Mouse (Mus musculus) neural tube, embryonic 15.5 days (tissue): Measurements from ENCODE around the gene Bace2. TPM values are rescaled to one million over a fixed set of nuclear protein-coding genes. Genes with fewer than 3 reads are reported as not detected.

Source experiments
- ATAC-seq: fragments of 200-750 bp; cut with Nextera tagmentation; 2 replicates; pipeline ENCODE4 v1.8.0; 2017; ENCODE audit warnings: mild to moderate bottlenecking, moderate TSS enrichment, moderate library complexity; ENCODE audit not compliant: low FRiP score
- H3K27ac ChIP-seq: fragments of 300-500 bp; sonication (generic); replicated peaks from 2 replicates; pipeline ENCODE4 v1.5.1; 2015; ENCODE audit warnings: mild to moderate bottlenecking, inconsistent platforms
- H3K27me3 ChIP-seq: fragments of 300-500 bp; sonication (generic); replicated peaks from 2 replicates; pipeline ENCODE4 v1.6.1; 2015; ENCODE audit warnings: inconsistent platforms
- H3K36me3 ChIP-seq: fragments of 300-500 bp; sonication (generic); 2 replicates; pipeline ENCODE4 v1.6.1; 2015; ENCODE audit warnings: inconsistent platforms
- H3K4me1 ChIP-seq: fragments of 300-500 bp; sonication (generic); 2 replicates; pipeline ENCODE4 v1.6.1; 2015; ENCODE audit warnings: inconsistent platforms
- H3K4me2 ChIP-seq: fragments of 300-500 bp; sonication (generic); 2 replicates; pipeline ENCODE4 v1.6.1; 2015; ENCODE audit warnings: inconsistent platforms, mild to moderate bottlenecking, moderate library complexity
- H3K4me3 ChIP-seq: fragments of 300-500 bp; sonication (generic); replicated peaks from 2 replicates; pipeline ENCODE4 v1.5.1; 2015; ENCODE audit warnings: mild to moderate bottlenecking, inconsistent platforms
- H3K9ac ChIP-seq: fragments of 300-500 bp; sonication (generic); replicated peaks from 2 replicates; pipeline ENCODE4 v1.6.1; 2015; ENCODE audit warnings: mild to moderate bottlenecking, inconsistent platforms
- H3K9me3 ChIP-seq: fragments of 300-500 bp; sonication (generic); replicated peaks from 2 replicates; pipeline ENCODE4 v1.6.1; 2016; ENCODE audit warnings: inconsistent platforms
- WGBS: fragments of 180-500 bp; shearing (Covaris S2); methylation state at CpG from one replicate; pipeline ENCODE4 v1.1.7; 2015; ENCODE audit warnings: mixed read lengths; 5-methylcytosine and 5-hydroxymethylcytosine counted together
- polyA plus RNA-seq: library from polyadenylated mRNA; unstranded; fragments of >200 nt; fragmentation: Nextera tagmentation; extraction: Ambion mirVana; gene quantifications from 2 replicates; pipeline ENCODE4 v1.2.1, GENCODE M21; 2015

The Bace2 gene
- polyA plus RNA-seq, 1 experiment from 2014 or later = 7.6 TPM

DNA sequence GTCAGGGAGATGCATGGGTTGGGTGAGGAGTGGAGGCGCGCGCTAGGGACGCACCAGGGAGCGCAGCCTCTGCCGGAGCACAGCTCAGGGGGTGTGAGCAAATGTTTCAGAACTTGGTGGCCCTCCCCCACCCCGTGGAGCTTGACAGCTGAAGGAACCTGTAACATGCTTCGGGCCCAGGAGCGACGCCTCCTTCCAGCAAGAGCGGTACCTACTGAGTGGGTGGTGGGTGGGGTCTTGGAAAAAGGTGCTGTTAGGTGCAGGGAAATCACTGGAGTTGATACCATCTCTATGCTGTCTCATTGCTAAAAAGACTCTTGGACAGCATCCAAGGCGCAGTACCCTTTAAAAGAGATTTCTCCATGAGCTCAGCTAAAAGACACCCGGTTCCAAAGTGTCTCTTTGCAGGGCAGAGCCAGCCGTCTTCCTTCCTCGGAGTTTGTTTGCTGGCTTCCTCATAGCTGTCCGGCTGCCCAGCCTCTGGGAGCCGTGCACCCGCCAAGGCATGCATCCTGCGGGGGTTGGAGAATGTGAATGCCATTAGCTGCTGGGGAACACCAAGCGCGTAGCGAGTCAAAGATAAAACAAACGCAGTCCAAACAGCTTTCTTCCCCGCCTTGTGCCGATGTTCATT is 763 bp downstream of the Bace2 start:
- Histone ChIP-seq H3K9me3 (no peaks in the 10 kb centered on the region), H3K36me3 (no peaks in the 10 kb centered on the region), H3K27me3 (peaks cover 39% of the 10 kb centered on the region), H3K4me2 (peak overlapping the region; percentile 98), H3K27ac (no peak overlapping the region), H3K4me1 (peaks cover 23% of the 10 kb centered on the region), H3K4me3 (peak overlapping the region; percentile 48), H3K9ac (peak overlapping the region; percentile 39; the same call in 1 of the 2 replicates)
- under 1% methylated on average over 25 of the region's 25 CpGs for WGBS
- ATAC-seq = peak; percentile 66; the same call in 1 of the 2 replicates

DNA sequence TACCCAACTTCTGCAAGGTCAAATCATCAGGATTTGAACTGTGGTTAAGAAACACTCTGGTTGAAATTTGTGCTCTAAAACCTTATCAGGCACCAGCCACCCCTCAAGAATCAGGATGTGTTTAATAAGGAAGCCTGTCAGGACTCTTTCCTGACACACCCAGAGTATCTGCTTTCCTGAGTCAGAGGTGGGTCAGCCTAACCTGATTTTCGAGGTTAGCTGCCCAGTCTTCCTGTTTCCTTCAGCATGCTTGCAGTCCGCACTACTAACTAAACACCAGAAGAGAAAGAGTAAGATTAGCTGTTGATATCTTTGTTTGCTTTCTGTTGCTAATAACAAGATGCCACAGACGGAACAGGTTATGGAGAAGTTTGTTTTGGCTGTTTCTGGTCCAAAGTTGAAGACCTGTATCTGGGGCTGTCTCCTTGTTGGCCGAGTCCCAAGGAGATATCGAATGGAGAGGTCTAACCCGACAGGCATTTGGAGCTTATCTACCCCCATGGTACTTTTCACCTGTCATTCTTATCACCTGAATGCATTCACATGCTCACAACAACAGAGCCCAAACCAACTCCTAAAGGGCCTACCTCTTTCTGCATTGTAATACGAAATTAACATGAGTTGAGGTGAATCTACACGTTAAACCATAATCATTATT is 5.8 kb downstream of the Bace2 start:
- no peak overlapping the region for H3K4me3 ChIP-seq
- ATAC-seq = no peak
- 86% methylated on average over 8 of the region's 8 CpGs for WGBS

DNA sequence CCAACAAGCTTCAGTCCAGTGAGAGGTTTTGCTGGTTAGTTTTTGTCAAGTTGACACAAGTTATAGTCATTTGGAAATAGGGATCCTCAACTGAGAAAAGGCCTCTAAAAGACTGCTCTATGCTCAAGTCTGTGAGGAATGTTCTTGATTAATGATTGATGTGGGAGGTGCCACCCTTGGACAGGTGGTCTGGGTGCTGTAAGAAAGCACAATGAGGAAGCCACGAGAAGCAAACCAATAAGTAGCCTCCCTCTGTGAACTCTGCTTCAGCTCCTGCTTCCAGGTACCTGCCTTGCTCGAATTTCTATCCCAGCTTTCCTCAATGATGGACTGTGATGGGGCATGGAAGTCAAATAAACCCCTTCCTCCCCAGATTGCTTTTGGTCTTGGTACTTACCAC is 9.6 kb downstream of the Bace2 start:
- peaks cover 2% of the 10 kb centered on the region; the same call in 1 of the 2 replicates for H3K27me3 ChIP-seq
- H3K4me2 ChIP-seq = no peak overlapping the region
- H3K27ac ChIP-seq = no peak overlapping the region
- H3K4me1 ChIP-seq = no peaks in the 10 kb centered on the region
- H3K9ac ChIP-seq = no peak overlapping the region
- no peaks in the 10 kb centered on the region for H3K9me3 ChIP-seq
- H3K36me3 ChIP-seq = no peaks in the 10 kb centered on the region
- no peak for ATAC-seq
- 68% methylated on average over 2 of the region's 2 CpGs for WGBS
- H3K4me3 ChIP-seq = no peak overlapping the region

More for the DNA sequence above, 5.8 kb downstream of the Bace2 start:
- Histone ChIP-seq H3K9ac (no peak overlapping the region), H3K4me2 (no peak overlapping the region), H3K36me3 (no peaks in the 10 kb centered on the region), H3K27me3 (peaks cover 24% of the 10 kb centered on the region), H3K4me1 (peaks cover 8% of the 10 kb centered on the region), H3K9me3 (no peaks in the 10 kb centered on the region), H3K27ac (no peak overlapping the region)

DNA sequence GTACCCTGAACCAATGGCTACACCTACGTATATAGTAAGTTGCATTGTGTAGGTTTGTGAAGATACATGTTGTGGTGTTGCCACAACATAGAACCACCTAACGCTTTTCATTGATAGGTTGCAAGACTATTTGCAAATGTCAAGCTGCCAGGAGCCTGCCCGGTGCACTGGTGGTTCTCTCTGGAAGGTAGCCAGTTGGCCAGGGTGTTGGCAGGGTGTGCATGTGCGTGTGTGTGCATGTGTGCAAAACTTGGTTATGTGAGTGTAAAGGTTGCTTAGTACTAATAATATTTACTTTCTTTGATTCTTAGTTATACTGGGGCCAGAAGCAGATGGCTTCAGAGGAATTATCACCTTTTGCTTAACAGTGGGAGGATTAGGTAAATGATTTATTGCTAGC is 13.7 kb downstream of the Bace2 start:
- no peaks in the 10 kb centered on the region for H3K9me3 ChIP-seq
- 83% methylated on average over 4 of the region's 4 CpGs for WGBS
- H3K4me1 ChIP-seq = no peaks in the 10 kb centered on the region
- H3K36me3 ChIP-seq = no peaks in the 10 kb centered on the region
- ATAC-seq = no peak
- no peak overlapping the region for H3K9ac ChIP-seq
- H3K4me3 ChIP-seq = no peak overlapping the region
- H3K27ac ChIP-seq = no peak overlapping the region
- H3K4me2 ChIP-seq = no peak overlapping the region
- peaks cover 7% of the 10 kb centered on the region; the same call in 1 of the 2 replicates for H3K27me3 ChIP-seq

DNA sequence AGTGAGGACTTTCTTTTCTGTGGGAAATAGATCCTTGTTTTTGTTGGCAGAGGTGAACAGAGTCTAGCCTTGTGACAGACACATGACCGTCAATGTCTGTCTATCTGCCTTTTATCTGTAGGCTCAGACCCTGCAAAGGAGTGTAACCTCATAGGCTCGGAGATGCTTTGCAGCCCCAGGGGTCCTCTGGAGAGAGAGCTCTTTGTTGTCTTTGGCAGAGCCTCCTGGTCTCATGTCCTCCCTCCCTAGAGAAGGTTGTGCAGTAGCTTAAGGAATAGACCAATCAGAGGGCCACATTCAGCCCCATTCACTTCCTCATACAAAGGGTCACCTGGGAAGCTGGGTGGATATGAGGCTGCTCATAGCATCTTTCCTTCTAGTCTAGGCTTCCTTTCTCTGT is 31.4 kb downstream of the Bace2 start:
- ATAC-seq = no peak
- no peak overlapping the region for H3K4me3 ChIP-seq
- no peak overlapping the region for H3K27ac ChIP-seq
- H3K36me3 ChIP-seq = no peaks in the 10 kb centered on the region
- no peak overlapping the region for H3K4me2 ChIP-seq
- WGBS = 60% methylated on average over 2 of the region's 2 CpGs
- H3K4me1 ChIP-seq = peaks cover 12% of the 10 kb centered on the region
- no peak overlapping the region for H3K9ac ChIP-seq
- H3K9me3 ChIP-seq = no peaks in the 10 kb centered on the region
- 0 out of 2 replicates have a peak, but pooled peaks cover 8% of the 10 kb centered on the region for H3K27me3 ChIP-seq

DNA sequence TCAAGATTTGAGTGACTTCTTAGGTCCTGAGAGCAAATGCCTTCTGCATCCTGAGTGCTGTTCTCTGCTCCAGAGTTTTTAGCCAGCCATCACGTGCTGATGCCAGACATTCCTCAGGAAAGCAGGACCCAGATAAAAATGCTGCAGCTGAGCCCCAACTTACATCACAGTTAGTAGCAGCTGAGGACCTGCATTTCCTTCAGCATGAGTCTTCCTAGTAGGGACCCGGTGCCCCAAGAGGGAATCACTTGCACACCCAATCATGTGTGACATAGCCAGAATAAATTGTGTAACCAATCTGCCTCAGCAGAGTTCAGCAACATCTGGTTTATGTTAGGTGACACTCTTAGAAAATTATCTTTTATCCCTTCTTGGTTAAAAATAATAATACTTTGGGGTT is 34.7 kb downstream of the Bace2 start:
- no peak for ATAC-seq
- peaks cover 12% of the 10 kb centered on the region for H3K4me1 ChIP-seq
- H3K27ac ChIP-seq = no peak overlapping the region
- WGBS = 38% methylated on average over 2 of the region's 2 CpGs
- H3K36me3 ChIP-seq = no peaks in the 10 kb centered on the region
- H3K27me3 ChIP-seq = 0 out of 2 replicates have a peak, but pooled peaks cover 8% of the 10 kb centered on the region
- no peak overlapping the region for H3K4me3 ChIP-seq
- H3K4me2 ChIP-seq = no peak overlapping the region
- H3K9me3 ChIP-seq = no peaks in the 10 kb centered on the region
- H3K9ac ChIP-seq = no peak overlapping the region

DNA sequence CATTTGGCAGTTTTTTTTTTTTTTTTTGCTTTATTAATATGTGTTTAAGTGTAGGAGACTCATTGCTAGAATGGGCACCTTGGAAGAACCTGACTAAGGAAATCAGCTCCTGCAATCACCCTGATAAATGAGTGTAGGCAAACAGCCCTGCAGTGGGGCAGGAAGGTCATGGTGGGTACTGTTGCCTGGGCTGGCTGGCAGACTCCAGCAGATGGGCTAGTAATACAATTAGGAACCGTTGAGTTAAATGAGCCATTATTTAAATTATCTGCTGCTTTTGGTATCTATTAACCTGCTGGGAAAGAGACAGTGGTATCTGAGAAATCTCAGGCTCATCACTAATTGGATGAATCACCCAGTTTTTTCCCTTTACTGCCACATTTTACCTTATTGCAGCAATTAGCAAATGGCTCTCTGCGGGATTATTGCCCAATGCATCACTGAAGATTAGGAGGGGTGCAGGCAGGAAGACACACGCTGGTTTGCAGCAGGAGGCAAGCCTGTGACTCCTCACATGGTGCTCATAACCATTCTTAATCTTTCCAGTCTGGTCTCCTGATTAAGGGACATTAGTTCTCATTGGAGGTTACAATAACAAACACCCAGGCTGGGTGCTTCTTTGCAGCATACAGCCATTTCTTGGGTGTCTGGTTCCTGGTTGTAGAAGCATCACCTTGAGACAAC is 35.3 kb downstream of the Bace2 start:
- Histone ChIP-seq H3K4me1 (peaks cover 12% of the 10 kb centered on the region), H3K4me3 (no peak overlapping the region), H3K9ac (no peak overlapping the region), H3K36me3 (no peaks in the 10 kb centered on the region), H3K27me3 (0 out of 2 replicates have a peak, but pooled peaks cover 7% of the 10 kb centered on the region), H3K27ac (no peak overlapping the region), H3K4me2 (no peak overlapping the region), H3K9me3 (no peaks in the 10 kb centered on the region)
- ATAC-seq = peak; percentile 74; the same call in 1 of the 2 replicates
- 9% methylated on average over 3 of the region's 3 CpGs for WGBS

DNA sequence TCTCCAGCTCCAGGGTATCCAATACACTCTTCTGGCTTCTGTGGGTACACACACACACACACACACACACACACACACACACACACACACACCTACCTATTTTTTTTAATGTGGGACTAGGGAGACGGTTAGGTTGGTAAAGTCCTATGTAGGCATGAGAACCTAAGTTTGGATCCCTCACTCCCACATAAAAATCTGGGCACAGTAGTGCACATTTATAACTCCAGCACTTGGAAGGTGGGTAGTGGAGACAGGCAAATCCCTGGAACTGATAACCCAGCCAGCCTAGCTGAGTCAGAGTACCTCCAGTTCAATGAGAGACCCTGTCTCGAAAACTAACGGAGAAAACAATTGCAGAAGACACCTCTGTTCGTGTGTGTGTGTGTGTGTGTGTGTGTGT is 39.9 kb downstream of the Bace2 start:
- Histone ChIP-seq H3K9ac (no peak overlapping the region), H3K27ac (no peak overlapping the region), H3K9me3 (no peaks in the 10 kb centered on the region), H3K36me3 (no peaks in the 10 kb centered on the region), H3K4me3 (no peak overlapping the region), H3K4me2 (no peak overlapping the region), H3K27me3 (0 out of 2 replicates have a peak, but pooled peaks cover 2% of the 10 kb centered on the region), H3K4me1 (peaks cover 8% of the 10 kb centered on the region)
- WGBS = 89% methylated on average over 4 of the region's 4 CpGs
- no peak for ATAC-seq

DNA sequence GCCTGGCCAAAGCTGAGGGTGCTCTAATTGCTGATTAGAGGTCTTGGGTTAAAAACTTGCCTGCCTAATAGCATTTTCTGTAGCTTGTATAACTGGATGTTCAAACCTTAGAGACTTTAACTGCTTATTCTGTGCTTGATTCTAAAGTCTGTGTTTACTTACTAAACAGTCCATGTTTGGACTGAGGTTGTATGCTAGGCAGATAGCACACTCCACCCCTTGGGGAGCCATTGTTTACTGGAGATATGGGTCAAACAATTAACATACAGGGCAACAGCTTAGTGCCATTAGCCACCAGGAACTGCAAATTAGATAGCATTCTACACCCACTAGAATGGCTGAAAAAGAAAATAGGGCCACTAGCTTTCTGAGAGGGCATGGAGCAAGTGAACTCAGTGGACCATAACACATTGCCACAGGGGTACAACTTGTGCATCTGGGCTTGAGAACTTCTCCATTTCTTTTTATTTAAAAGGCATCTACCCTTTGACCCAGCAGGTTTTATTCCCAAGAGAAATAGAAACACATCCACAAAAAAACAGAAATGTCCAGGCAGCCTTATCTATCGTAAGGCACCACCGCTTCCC is 41.5 kb downstream of the Bace2 start:
- no peak overlapping the region for H3K4me2 ChIP-seq
- no peaks in the 10 kb centered on the region for H3K4me1 ChIP-seq
- 90% methylated on average over 2 of the region's 2 CpGs for WGBS
- no peaks in the 10 kb centered on the region for H3K36me3 ChIP-seq
- no peak overlapping the region for H3K4me3 ChIP-seq
- H3K9me3 ChIP-seq = no peaks in the 10 kb centered on the region
- H3K27ac ChIP-seq = no peak overlapping the region
- ATAC-seq = no peak
- H3K9ac ChIP-seq = no peak overlapping the region
- 0 out of 2 replicates have a peak, but pooled peaks cover 2% of the 10 kb centered on the region for H3K27me3 ChIP-seq

DNA sequence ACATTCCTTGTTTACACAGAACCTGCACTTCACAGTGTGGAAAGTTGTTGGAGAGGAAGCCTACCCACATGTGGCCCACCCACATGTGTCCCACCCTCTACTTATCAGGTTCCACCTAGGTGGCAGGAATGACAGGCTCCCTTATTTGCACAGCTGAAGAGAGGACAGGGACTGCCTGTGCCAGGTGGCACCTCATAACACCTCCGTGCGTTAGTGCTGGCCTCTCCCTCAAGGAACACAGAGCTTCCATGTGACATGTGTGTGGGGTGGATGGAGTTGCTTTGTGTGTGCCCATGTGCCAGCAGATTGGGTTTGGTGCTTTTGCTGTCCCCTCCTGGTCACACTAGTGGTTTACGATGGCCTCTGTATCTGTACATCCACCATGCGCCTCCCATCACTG is 43.4 kb downstream of the Bace2 start:
- H3K27ac ChIP-seq = no peak overlapping the region
- WGBS = 92% methylated on average over 4 of the region's 4 CpGs

DNA sequence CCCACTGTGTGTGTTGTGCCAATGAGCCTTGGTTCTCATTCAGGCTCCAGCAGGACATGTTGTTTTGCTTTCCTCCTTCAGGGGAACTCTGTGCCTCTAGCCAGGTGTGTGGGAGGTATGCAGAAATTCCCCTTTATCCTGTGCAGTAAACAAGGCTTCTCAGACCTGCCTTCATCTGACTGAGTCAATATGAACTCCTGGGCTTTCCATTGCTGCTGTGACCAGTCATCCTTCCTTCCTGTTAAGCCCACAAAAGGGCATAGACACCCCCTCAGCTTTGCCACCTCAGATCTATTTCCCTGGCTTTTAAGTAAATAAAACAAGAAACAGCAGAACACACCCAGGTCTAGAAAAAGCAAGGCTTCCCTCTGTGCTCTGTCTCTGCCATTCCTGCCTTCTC is 45.2 kb downstream of the Bace2 start:
- H3K9ac ChIP-seq = no peak overlapping the region
- H3K4me1 ChIP-seq = no peaks in the 10 kb centered on the region
- H3K36me3 ChIP-seq = no peaks in the 10 kb centered on the region
- H3K9me3 ChIP-seq = no peaks in the 10 kb centered on the region
- H3K4me3 ChIP-seq = no peak overlapping the region
- no peak overlapping the region for H3K27ac ChIP-seq
- ATAC-seq = no peak
- H3K4me2 ChIP-seq = no peak overlapping the region
- H3K27me3 ChIP-seq = 0 out of 2 replicates have a peak, but pooled peaks cover 2% of the 10 kb centered on the region

More for the DNA sequence above, 43.4 kb downstream of the Bace2 start:
- no peak for ATAC-seq
- Histone ChIP-seq H3K4me1 (no peaks in the 10 kb centered on the region), H3K4me3 (no peak overlapping the region), H3K4me2 (no peak overlapping the region), H3K36me3 (no peaks in the 10 kb centered on the region), H3K9me3 (no peaks in the 10 kb centered on the region), H3K27me3 (0 out of 2 replicates have a peak, but pooled peaks cover 2% of the 10 kb centered on the region), H3K9ac (no peak overlapping the region)
